Mouse (Mus musculus) kidney, adult 18-20 months (tissue): ENCODE data around the gene Kansl1l.

Experiments used
- DNase-seq: peaks from one replicate; pipeline ENCODE4 v3.0.0; 2021

Kansl1l gene

GRCm38 (mm10) chr1:66695296-66695695 lies 122.1 kb downstream of the Kansl1l start:
- DNase-seq, result no peak

- DNase-seq, result no peak
Observed at GRCm38 (mm10) chr1:66694266-66694665, 123.1 kb downstream of the Kansl1l start.

- DNase-seq, result no peak
Observed at GRCm38 (mm10) chr1:66692780-66693392, 124.5 kb downstream of the Kansl1l start.

GRCm38 (mm10) chr1:66692308-66692707 lies 125.1 kb downstream of the Kansl1l start:
- DNase-seq, result no peak

- no peak for DNase-seq
Observed at GRCm38 (mm10) chr1:66691772-66692171, 125.6 kb downstream of the Kansl1l start.

GRCm38 (mm10) chr1:66682974-66683373 lies 134.4 kb downstream of the Kansl1l start:
- no peak for DNase-seq

GRCm38 (mm10) chr1:66678662-66679061 lies 138.7 kb downstream of the Kansl1l start:
- no peak for DNase-seq

- DNase-seq, result no peak
Observed at GRCm38 (mm10) chr1:66677928-66678327, 139.4 kb downstream of the Kansl1l start.

- no peak for DNase-seq
Observed at GRCm38 (mm10) chr1:66672812-66673211, 144.6 kb downstream of the Kansl1l start.

- no peak for DNase-seq
Observed at GRCm38 (mm10) chr1:66671475-66671874, 145.9 kb downstream of the Kansl1l start.
